Mouse (Mus musculus): ENCODE results near the gene Khdrbs1.
"Not testable (repeated sequence)": the region's sequence is repeated elsewhere in the genome, so short reads cannot be mapped to it uniquely, and the experiment has no call there.

Gene Khdrbs1

GRCm38 (mm10) chr4:129742232-129743009, at the start of gene Khdrbs1:
TSS of gene Khdrbs1 (minus strand) at chr4:129742303.
- peak; percentile 97 for DNase-seq

- no peak for DNase-seq
Observed at GRCm38 (mm10) chr4:129791399-129791798, 49.3 kb upstream of the Khdrbs1 start.

GRCm38 (mm10) chr4:129790475-129790874, 48.4 kb upstream of the Khdrbs1 start:
- no peak for DNase-seq

GRCm38 (mm10) chr4:129789635-129790034, 47.5 kb upstream of the Khdrbs1 start:
- no peak for DNase-seq

DNA sequence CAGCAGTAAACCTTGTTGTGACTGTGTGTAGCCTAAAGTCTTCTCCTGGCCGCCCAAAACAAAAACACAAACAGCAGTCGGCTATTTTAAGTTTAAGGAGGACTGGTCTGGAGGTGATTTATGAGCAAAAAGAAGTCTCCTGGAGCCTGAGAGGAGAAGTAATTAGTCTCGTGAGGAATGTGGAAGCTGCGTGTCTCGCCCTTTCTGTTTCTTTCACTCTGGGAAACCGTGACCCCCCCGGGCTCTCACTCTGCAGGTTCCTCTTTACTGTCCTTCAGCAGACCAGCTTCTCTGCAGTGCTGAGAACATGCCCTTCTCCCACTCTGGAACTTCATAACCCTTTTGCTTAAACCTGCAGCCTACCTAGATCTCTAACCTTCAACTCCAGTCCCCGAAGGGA, 46.6 kb upstream of the Khdrbs1 start:
- DNase-seq: no peak

- DNase-seq: peak; percentile 77
Observed at GRCm38 (mm10) chr4:129785178-129785577, 43.1 kb upstream of the Khdrbs1 start.

GRCm38 (mm10) chr4:129783506-129783905, 41.4 kb upstream of the Khdrbs1 start:
- DNase-seq: no peak

GRCm38 (mm10) chr4:129782857-129783331, 40.8 kb upstream of the Khdrbs1 start:
- DNase-seq: no peak

DNA sequence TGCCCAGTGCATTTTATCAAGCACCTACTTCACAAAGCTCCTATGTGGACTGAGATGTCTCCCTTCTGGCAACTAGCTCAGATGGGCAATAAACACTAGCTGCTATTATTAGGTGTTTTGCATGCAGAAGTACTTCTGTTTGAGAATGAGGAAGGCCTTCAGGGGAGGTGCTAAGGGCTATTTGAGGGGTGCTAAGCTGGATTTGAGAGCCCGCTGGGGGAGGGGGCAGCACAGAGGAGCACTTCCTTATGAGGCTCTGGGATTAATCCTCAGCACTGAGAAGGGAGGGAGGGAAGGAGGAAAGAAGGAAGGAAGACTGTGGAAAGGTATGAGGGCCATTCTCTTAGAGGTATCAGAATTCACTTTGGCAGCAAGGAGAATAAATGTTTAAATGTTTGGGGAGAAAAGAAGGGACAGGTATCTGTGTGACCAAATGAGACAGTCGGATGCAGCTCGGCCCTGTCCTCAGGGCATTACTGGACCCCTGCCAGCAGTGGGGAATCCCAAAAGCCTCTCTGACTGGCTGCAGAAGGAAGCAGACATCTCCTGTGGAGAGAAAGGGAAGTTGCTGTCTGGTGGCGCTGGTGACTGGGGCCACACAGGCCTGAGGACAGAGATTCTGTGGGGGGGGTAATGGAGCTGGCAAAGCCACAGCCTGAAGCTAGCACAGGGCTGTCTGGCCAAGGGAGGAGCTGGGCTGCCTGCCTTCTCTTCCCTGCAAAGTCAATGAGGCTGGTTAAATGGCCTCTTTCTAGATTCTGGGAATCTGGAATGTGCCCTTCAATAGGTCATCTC, 40.0 kb upstream of the Khdrbs1 start:
- DNase-seq: no peak

DNA sequence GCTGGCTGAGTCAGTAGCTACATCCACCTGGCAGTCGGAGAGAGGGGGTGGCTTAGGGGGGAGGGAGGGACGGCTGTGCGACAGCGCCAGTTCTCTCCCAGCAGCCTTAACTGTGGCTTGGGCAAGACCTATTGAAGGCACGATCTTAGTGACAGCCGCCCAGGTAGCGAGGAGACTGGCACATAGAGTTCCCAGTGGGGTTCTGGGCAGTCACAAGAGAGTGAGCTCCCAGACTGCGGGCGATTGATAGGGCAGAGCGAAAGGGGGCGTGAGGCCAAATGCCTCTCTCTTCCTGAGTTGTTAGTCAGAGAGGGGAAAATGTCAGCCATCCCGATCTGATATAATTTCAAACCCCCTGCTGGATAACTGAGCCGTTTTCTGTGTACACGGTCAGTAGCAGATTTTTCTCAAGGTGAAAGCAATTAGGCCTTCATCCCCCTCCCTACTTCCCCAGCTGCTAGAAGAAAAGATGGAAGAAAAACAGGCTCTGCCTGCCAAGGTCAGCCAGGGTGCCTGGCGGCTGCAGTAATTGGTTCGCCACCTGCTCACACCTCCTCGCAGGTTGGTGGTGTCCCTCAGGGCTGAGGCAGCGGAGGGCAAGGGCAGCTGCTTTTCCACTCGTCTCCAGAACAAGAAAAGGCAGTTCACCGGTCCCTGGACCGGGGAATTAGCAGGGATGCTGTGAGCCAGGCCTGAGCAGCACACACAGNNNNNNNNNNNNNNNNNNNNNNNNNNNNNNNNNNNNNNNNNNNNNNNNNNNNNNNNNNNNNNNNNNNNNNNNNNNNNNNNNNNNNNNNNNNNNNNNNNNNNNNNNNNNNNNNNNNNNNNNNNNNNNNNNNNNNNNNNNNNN, 29.8 kb upstream of the Khdrbs1 start:
- peak; percentile 84 for DNase-seq

DNA sequence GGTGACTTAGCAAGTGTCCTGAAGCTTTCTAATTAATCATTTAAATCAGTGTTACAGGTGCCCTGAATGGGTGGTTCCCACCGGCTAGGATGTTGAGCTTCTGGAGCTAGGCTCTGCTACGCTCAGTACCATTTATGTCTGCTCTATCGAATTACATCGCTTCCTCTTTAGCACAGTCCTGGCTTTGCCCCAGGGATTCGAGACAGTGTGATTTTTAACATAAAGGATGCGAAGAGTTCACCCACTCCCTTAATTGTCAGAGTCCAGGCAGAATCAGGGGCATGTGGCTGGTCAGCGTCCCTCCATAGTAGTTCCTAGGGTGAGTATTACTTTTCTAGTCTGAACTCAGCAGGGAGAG, 29.2 kb upstream of the Khdrbs1 start:
- no peak for DNase-seq

DNA sequence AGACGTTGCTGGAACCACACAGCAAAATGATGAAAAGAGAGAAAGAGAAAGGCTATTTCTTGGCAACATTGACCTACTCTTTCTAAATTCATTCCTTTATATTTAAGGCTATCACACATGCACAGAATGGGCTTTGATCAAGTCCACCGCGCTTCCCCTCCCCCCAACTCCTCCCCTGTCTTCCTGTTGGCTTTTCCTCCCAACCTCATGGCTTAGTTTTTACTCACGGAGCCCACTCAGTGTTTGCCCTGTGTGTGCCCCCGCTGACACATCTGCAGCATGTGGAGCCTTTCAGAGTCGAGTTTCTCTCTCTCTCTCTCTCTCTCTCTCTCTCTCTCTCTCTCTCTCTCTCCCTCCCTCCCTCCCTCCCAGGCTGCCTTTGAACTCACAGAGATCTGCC, 28.5 kb upstream of the Khdrbs1 start:
- peak; percentile 73 for DNase-seq

- DNase-seq: not testable (repeated sequence)
Observed at GRCm38 (mm10) chr4:129768742-129769141, 26.6 kb upstream of the Khdrbs1 start.

- no peak for DNase-seq
Observed at GRCm38 (mm10) chr4:129767782-129768181, 25.7 kb upstream of the Khdrbs1 start.

DNA sequence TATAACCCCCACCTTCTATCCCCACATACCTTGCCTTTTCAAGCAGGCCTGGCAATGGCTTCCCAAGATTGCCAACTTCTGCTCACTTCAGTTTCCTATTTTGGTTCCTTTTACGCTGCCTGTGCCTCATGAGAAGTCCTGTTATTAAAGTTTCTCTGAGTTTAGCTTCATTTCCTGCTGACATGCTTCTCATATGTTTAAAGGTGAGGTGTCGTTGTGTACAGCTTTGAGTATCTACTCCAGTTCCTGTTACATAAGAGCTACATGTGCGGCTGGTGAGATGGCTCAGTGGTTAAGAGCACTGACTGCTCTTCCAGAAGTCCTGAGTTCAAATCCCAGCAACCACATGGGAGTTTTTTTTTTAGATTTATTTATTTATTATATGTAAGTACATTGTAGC, 23.2 kb upstream of the Khdrbs1 start:
- DNase-seq: no peak

DNA sequence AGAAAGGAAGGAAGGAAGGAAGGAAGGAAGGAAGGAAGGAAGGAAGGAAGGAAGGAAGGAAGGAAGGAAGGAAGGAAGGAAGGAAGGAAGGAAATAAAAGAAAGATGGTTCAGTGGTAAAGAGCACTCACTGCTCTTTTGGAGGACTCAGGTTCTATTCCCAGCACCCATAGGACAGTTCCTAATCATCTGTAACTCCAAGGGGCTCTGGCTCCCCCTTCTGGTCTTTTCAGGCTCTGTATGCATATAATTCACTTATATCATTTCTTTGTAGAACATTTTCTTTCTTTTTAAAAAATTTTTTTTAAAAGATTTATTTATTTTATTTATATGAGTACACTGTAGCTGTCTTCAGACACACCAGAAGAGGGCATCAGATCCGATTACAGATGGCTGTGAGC, 20.4 kb upstream of the Khdrbs1 start:
- not testable (repeated sequence) for DNase-seq

- DNase-seq: peak; percentile 75
Observed at GRCm38 (mm10) chr4:129761606-129762005, 19.5 kb upstream of the Khdrbs1 start.

DNA sequence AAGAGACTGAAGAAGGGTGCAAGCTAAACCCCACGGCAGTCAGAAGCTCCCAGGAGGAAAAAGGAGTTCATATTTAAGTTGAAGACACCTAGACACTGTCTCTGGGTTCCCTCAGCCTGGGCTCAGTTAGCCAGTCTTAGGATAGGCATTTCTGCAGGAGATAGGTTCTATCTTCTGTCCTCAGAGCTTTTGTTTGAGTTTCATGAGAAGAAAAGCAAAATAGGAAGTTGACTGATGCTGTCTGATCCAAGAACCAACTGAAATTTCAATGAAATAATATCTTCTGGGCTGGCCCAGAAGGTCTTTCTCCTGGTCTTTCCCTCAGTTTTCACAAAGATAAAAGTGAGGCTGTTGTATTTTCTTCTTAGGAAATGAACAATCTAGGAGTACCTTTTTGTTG, 13.4 kb upstream of the Khdrbs1 start:
- DNase-seq: no peak

GRCm38 (mm10) chr4:129754742-129755141, 12.6 kb upstream of the Khdrbs1 start:
- DNase-seq: peak; percentile 69

DNA sequence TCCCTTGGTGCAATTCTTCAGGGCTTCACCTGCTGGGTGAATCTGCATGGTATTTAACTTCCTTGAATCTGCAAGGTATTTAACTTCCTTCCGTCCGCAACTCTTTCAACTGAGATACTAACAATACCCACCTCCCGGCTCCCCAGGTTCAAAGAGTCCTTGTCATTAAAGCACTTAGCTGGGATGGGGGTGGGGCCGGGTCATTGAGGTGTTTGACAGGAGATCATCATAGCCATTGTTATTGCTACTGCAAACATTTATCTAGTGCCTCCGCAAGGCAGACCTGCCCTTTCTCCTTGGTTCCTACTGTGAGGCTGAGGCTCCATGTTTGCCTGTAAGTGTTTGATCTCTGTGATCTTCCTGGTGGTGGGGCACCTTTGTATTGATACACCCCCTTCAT, 8.3 kb upstream of the Khdrbs1 start:
- DNase-seq: no peak

DNA sequence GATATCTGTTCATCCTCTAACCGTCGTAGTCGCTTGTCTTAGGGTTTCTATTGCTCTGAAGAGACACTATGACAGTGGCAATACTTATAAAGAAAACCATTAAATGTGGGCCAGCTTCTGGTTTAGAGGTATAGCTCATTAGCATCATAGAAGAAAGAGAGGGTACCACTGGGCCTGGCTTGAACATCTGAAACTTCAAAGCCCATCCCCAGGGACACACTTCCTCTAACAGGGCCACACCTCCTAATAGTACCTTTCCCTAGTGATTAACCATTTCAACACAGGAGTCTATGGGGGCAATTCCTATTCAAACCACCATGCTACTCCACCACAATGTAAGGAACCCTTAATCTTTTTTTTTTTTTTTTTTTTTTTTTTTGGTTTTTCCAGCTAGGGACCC, 4.5 kb upstream of the Khdrbs1 start:
- DNase-seq: no peak

- DNase-seq: no peak
Observed at GRCm38 (mm10) chr4:129746106-129746505, 4.0 kb upstream of the Khdrbs1 start.

- DNase-seq: no peak
Observed at GRCm38 (mm10) chr4:129743494-129743893, 1.4 kb upstream of the Khdrbs1 start.
